Mouse (Mus musculus) CD4-positive, CD25-positive, alpha-beta regulatory T cell (primary cell): ENCODE measurements around the gene Thsd7a. TPM values are rescaled to one million over a fixed set of nuclear protein-coding genes. Genes with fewer than 3 reads are reported as not detected.

Experiments
- polyA plus RNA-seq: library from polyadenylated mRNA; unstranded; fragments of 100-300 nt; shearing (Covaris generic); gene quantifications from one replicate; pipeline ENCODE4 v1.2.1, GENCODE M21; 2017

Gene Thsd7a
- polyA plus RNA-seq, result not detected

GRCm38 (mm10) chr6:12748787-12749530 lies at the start of gene Thsd7a:
Gene Thsd7a, minus strand, starts transcription at chr6:12749410.

